Mouse (Mus musculus) cerebellum, adult 2 months (tissue): ENCODE data around the gene Slc6a13. TPM values are rescaled to one million over a fixed set of nuclear protein-coding genes. Genes with fewer than 3 reads are reported as not detected.
A peak's percentile ranks its signal among the peaks of the same experiment; 100 is the strongest.

ENCODE experiments used
- DNase-seq, 2 experiments: peaks; one replicate each; pipeline ENCODE4 v3.0.0; 2021
- H3K27ac ChIP-seq: fragments of 200-500 bp; 2 replicates; pipeline ENCODE4 v1.5.1; 2012; ENCODE audit warnings: low read length, control low read depth, inconsistent platforms; ENCODE audit not compliant: insufficient read depth
- H3K27me3 ChIP-seq: fragments of 200-500 bp; 2 replicates; pipeline ENCODE4 v1.6.1; 2012; ENCODE audit warnings: inconsistent platforms, mild to moderate bottlenecking, low read length, moderate library complexity; ENCODE audit not compliant: control insufficient read depth, insufficient read depth
- H3K4me1 ChIP-seq: fragments of 200-500 bp; 2 replicates; pipeline ENCODE4 v1.6.1; 2011; ENCODE audit warnings: low read length; ENCODE audit not compliant: control insufficient read depth, insufficient read depth
- H3K4me3 ChIP-seq: fragments of 200-500 bp; replicated peaks from 2 replicates; pipeline ENCODE3; 2011; ENCODE audit warnings: mild to moderate bottlenecking, low read depth, low read length, control low read depth; ENCODE audit not compliant: insufficient read depth
- CTCF ChIP-seq: fragments of 200-500 bp; IDR thresholded peaks from 2 replicates; pipeline ENCODE4 v1.5.1; 2011; ENCODE audit warnings: low read depth, mild to moderate bottlenecking, control low read depth, low read length, moderate library complexity, borderline replicate concordance; ENCODE audit not compliant: insufficient read depth
- POLR2A ChIP-seq: fragments of 200-500 bp; IDR thresholded peaks from 2 replicates; pipeline ENCODE4 v1.6.1; 2011; ENCODE audit warnings: low read length, control low read depth, borderline replicate concordance; ENCODE audit not compliant: insufficient read depth
- WGBS: fragments of 180-500 bp; shearing (Covaris S2); methylation state at CpG from one replicate; pipeline ENCODE4 v1.1.7; 2018; 5-methylcytosine and 5-hydroxymethylcytosine counted together
- polyA plus RNA-seq: library from polyadenylated mRNA; depleted of rRNA; stranded (reverse); fragments of >200 nt; gene quantifications from 2 replicates; pipeline ENCODE4 v1.2.3, GENCODE M21; 2012

Gene Slc6a13
- polyA plus RNA-seq, 1 experiment = 6.2 TPM

DNA sequence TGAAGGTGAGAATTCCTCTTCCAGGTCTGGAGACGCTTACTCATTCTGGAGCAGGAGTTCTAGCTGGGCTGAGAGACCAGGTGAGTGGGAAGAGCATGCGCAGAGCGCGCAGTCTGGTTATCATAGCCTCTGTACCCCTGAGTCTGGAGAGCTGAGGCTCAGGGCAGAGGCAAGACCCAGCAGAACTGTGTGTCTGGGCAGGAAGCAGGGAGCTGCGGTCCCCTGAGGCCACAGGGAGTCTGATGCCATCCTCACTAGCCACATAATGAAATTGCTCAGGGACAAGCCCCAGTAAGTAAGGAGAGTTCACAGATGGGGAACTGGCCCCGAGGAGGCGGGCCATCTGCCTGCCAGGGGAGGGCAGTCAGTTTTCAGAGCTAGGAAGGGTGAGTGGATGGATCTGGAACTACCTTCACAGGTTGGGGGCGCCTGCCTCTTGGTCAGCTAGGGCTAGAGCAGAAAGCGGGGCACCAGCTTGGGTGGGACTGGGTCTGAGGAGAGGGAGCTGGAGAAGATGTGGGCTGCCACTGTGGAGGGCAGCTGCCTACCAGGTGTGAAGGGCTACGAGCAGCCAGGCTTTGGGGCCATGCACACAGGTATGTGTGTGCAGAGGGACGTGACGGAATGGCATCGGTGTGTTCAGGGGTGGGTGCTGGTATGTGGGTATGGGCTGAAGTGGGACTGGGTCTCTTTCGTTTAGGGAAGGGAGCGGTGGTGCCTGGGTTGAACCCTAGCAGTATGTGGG lies 43.2 kb downstream of the Slc6a13 start, which contains the start of gene Slc6a12:
Gene Slc6a12, plus strand, starts transcription at position 51 of the 745 bp plus-strand sequence.
- TF ChIP-seq CTCF = no peak
- no peak for TF ChIP-seq POLR2A
- Histone ChIP-seq H3K4me3 (no peak within 1 kb of the TSS), H3K4me1 (no peaks in the 10 kb centered on the region), H3K27ac (no peak within 1 kb of the TSS), H3K27me3 (no peaks in the 10 kb centered on the region; the same call in 1 of the 2 replicates)
- 76% methylated on average over 15 of the region's 15 CpGs for WGBS
- DNase-seq = peak in 1 of 2 experiments; percentile 18

DNA sequence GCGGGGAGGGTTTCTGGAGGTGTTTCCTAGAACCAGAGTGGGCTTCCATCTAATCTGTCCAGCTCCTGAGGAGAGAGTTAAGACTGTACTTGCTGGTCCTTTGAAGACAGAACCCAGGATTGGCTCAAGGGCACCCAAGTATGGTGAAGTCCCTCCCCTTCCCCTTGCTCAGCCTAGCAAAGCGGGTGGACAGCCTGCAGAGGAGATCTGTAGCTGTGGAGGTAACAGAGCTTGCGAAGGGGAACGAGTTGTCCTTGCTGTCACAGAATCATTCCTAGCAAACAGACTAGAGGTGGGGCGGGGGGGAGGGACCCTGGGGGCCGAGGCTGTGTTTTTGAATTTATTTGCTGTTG lies 43.7 kb downstream of the Slc6a13 start:
- DNase-seq = no peak
- Histone ChIP-seq H3K27me3 (no peaks in the 10 kb centered on the region; the same call in 1 of the 2 replicates), H3K4me3 (no peak overlapping the region), H3K4me1 (no peaks in the 10 kb centered on the region), H3K27ac (no peak overlapping the region)
- TF ChIP-seq CTCF = no peak
- TF ChIP-seq POLR2A = no peak
- 71% methylated on average over 6 of the region's 6 CpGs for WGBS

GRCm38 (mm10) chr6:121344329-121344728 lies 44.3 kb downstream of the Slc6a13 start:
- TF ChIP-seq POLR2A (no peak), CTCF (no peak)
- no peaks in the 10 kb centered on the region for H3K4me1 ChIP-seq
- no peaks in the 10 kb centered on the region; the same call in 1 of the 2 replicates for H3K27me3 ChIP-seq
- WGBS = 68% methylated on average over 5 of the region's 5 CpGs
- no peak overlapping the region for H3K4me3 ChIP-seq
- no peak for DNase-seq
- no peak overlapping the region for H3K27ac ChIP-seq

DNA sequence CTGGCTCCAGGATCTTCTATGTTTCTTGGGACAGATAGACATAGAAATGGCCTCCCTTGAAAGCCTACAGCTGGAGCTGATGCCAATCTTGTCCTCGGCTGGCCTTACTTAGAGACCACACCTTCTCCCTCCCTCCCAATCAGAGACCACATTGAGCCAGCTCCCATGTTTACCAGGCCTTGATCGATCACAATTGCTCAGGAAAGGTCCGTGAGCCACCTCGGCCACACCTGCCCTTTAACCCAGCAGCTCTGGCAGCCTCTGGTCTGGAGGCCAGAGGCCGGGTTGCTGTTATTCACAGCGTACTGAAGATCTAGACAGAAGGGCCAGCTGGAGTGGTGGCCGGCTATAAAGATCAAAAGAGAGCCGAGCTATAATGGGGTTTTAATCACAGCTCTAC lies 46.4 kb downstream of the Slc6a13 start:
- H3K4me1 ChIP-seq = no peaks in the 10 kb centered on the region
- no peak for DNase-seq
- WGBS = 60% methylated on average over 8 of the region's 8 CpGs
- H3K4me3 ChIP-seq = no peak overlapping the region
- no peaks in the 10 kb centered on the region; the same call in 1 of the 2 replicates for H3K27me3 ChIP-seq
- TF ChIP-seq POLR2A (no peak), CTCF (no peak)
- H3K27ac ChIP-seq = no peak overlapping the region

DNA sequence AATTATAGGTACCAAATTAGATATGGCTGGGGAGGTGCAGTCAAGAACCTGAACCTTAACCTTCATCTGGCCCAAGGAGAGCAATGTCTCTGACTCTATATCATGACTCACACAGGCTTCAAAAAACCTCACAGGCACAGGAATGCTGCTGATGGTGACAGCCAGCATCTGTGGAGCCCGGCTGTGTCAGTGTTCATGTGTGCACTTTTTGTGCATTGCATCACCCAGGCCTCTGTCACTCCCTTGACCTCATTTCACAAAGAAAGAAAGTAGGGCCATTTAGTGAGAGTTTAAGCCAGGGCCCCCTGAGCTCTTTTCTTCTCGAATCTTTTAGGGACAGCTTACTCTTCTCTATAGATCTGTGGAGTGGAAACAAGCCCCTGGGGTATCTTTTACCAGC lies 52.2 kb downstream of the Slc6a13 start:
- Histone ChIP-seq H3K27me3 (no peaks in the 10 kb centered on the region; the same call in 1 of the 2 replicates), H3K4me3 (no peak overlapping the region), H3K27ac (no peak overlapping the region), H3K4me1 (no peaks in the 10 kb centered on the region)
- WGBS = 35% methylated on average over 2 of the region's 2 CpGs
- no peak for DNase-seq
- no peak for TF ChIP-seq CTCF
- no peak for TF ChIP-seq POLR2A

DNA sequence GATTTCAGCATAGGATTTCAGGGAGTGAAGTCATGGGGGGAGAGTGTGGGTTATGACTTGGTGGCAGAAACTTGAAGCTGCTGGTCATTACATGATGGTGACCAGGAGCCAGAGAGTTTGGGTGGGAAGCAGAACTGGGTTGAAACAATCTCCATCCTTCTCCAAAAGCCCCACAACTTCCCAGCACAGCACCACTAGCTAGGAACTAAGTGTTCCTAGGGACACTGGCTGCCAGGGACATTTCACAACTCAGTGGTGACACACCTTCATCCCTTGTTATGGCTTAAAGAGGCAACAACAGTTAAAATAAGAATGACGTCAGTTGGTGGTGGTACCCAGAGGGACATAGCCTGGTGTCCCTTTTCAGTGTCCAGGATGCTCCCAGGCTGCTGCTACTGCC lies 56.0 kb downstream of the Slc6a13 start:
- H3K27ac ChIP-seq = no peak overlapping the region
- TF ChIP-seq POLR2A (no peak), CTCF (no peak)
- WGBS = 73% methylated on average over 1 of the region's 1 CpGs
- H3K27me3 ChIP-seq = no peaks in the 10 kb centered on the region; the same call in 1 of the 2 replicates
- H3K4me1 ChIP-seq = no peaks in the 10 kb centered on the region
- DNase-seq = no peak
- no peak overlapping the region for H3K4me3 ChIP-seq

GRCm38 (mm10) chr6:121357232-121357631 lies 57.2 kb downstream of the Slc6a13 start:
- no peak for DNase-seq
- 73% methylated on average over 6 of the region's 6 CpGs for WGBS
- H3K4me3 ChIP-seq = no peak overlapping the region

DNA sequence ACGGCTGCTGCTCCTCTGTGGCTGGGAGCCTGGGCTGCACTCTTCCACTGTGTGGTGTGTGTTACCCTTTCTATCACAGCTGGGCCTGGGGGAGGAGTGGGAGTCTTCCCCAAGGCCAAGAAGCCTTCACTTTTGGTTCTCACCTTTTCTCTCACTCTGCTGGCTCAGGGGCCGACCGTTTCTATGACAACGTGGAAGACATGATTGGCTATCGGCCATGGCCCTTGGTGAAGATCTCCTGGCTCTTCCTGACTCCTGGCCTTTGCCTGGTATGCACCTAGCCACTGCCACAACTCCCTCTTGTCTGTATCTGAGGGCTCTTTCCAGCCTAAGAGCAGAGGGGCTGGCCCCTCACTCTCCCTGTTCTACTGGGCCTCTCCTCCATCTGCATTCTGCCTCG lies 63.0 kb downstream of the Slc6a13 start:
- Histone ChIP-seq H3K27ac (no peak overlapping the region), H3K4me1 (peaks cover 3% of the 10 kb centered on the region; the same call in 1 of the 2 replicates), H3K4me3 (no peak overlapping the region), H3K27me3 (no peaks in the 10 kb centered on the region; the same call in 1 of the 2 replicates)
- no peak for DNase-seq
- TF ChIP-seq CTCF = no peak
- WGBS = 39% methylated on average over 6 of the region's 6 CpGs

More at GRCm38 (mm10) chr6:121357232-121357631, 57.2 kb downstream of the Slc6a13 start:
- TF ChIP-seq CTCF (no peak), POLR2A (no peak)
- H3K4me1 ChIP-seq = no peaks in the 10 kb centered on the region
- no peak overlapping the region for H3K27ac ChIP-seq
- H3K27me3 ChIP-seq = no peaks in the 10 kb centered on the region; the same call in 1 of the 2 replicates
